Mouse (Mus musculus) forebrain, embryonic 12.5 days (tissue): ENCODE measurements around the gene Terb1. TPM values are rescaled to one million over a fixed set of nuclear protein-coding genes. Genes with fewer than 3 reads are reported as not detected.

ENCODE experiments used
- ATAC-seq: fragments of 200-750 bp; cut with Nextera tagmentation; 2 replicates; pipeline ENCODE4 v1.8.0; 2017; ENCODE audit warnings: moderate TSS enrichment; ENCODE audit not compliant: low FRiP score
- H3K27ac ChIP-seq: fragments of 300-500 bp; sonication (generic); 2 replicates; pipeline ENCODE4 v1.5.1; 2016; ENCODE audit warnings: mild to moderate bottlenecking
- H3K27me3 ChIP-seq: fragments of 300-500 bp; sonication (generic); 2 replicates; pipeline ENCODE4 v1.6.1; 2016; ENCODE audit warnings: mild to moderate bottlenecking
- H3K36me3 ChIP-seq: fragments of 300-500 bp; sonication (generic); replicated peaks from 2 replicates; pipeline ENCODE4 v1.6.1; 2016; ENCODE audit warnings: mild to moderate bottlenecking
- H3K4me1 ChIP-seq: fragments of 300-500 bp; sonication (generic); 2 replicates; pipeline ENCODE4 v1.6.1; 2016
- H3K4me2 ChIP-seq: fragments of 300-500 bp; sonication (generic); 2 replicates; pipeline ENCODE4 v1.6.1; 2016; ENCODE audit warnings: mild to moderate bottlenecking, moderate library complexity
- H3K4me3 ChIP-seq: fragments of 300-500 bp; sonication (generic); replicated peaks from 2 replicates; pipeline ENCODE4 v1.5.1; 2016; ENCODE audit warnings: mild to moderate bottlenecking
- H3K9ac ChIP-seq: fragments of 300-500 bp; sonication (generic); 2 replicates; pipeline ENCODE4 v1.6.1; 2016; ENCODE audit warnings: mild to moderate bottlenecking
- H3K9me3 ChIP-seq: fragments of 300-500 bp; sonication (generic); 2 replicates; pipeline ENCODE4 v1.6.1; 2016
- WGBS: fragments of 180-500 bp; shearing (Covaris S2); methylation state at CpG from one replicate; pipeline ENCODE4 v1.1.7; 2016; 5-methylcytosine and 5-hydroxymethylcytosine counted together
- polyA plus RNA-seq: library from polyadenylated mRNA; unstranded; fragments of >200 nt; fragmentation: Nextera tagmentation; extraction: Ambion mirVana; gene quantifications from 2 replicates; pipeline ENCODE4 v1.2.1, GENCODE M21; 2016

The Terb1 gene
- polyA plus RNA-seq, 1 experiment from 2014 or later: 0.32 TPM

- Histone ChIP-seq H3K4me1 (no peaks in the 10 kb centered on the region), H3K27ac (no peak overlapping the region), H3K27me3 (no peaks in the 10 kb centered on the region), H3K4me3 (no peak overlapping the region), H3K4me2 (no peak overlapping the region), H3K36me3 (peaks cover 98% of the 10 kb centered on the region), H3K9me3 (no peaks in the 10 kb centered on the region), H3K9ac (no peak overlapping the region)
- WGBS: 90% methylated on average over 7 of the region's 7 CpGs
- no peak for ATAC-seq
Measured at GRCm38 (mm10) chr8:104430230-104430629, 79.5 kb downstream of the Terb1 start.

DNA sequence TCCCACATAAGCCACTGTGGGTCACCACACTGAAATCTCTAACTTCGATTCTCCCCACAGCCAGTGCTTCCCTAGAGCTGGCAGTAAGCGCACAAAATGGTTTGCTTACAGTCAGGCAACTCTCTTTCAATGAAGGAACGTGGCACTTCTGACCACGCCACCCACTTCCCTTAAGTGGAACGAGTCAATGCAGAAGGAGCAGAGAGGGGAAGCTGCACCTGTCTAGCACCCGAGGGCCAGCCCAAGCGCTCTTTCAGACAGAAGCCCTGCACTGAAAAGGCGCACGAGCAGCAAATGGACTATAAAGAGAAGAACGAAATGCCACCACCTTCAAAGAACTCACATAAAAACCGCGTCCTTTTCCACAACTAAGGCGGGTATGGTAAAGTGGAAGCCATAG is 82.0 kb downstream of the Terb1 start:
- Histone ChIP-seq H3K9ac (no peak overlapping the region), H3K4me3 (no peak overlapping the region), H3K4me1 (no peaks in the 10 kb centered on the region), H3K27me3 (no peaks in the 10 kb centered on the region), H3K9me3 (no peaks in the 10 kb centered on the region), H3K36me3 (peaks cover 95% of the 10 kb centered on the region), H3K4me2 (no peak overlapping the region), H3K27ac (no peak overlapping the region)
- no peak for ATAC-seq
- 96% methylated on average over 13 of the region's 13 CpGs for WGBS

DNA sequence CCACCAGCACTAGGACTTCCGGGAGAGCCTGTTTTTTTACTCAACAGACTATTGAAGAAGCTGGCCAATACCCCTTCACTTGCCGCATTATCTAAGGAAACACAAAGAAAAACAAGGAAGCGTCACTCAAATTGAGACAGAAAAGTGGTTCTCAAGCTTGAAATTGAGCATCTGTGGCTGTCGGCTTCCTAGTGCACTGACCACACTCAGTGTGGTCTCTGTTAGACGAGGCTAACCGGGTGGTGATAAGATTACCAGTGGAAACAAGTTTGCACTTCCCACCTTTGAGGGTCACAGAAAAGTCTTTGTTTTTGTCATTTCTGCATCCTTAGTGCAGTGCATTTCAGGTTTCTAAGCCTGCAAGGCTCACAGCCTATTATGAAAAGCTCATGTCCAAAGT is 87.4 kb downstream of the Terb1 start:
- WGBS: 90% methylated on average over 6 of the region's 6 CpGs

GRCm38 (mm10) chr8:104416022-104416421 is 93.7 kb downstream of the Terb1 start:
- Histone ChIP-seq H3K27ac (no peak overlapping the region), H3K9me3 (no peaks in the 10 kb centered on the region), H3K4me1 (no peaks in the 10 kb centered on the region), H3K9ac (no peak overlapping the region), H3K27me3 (no peaks in the 10 kb centered on the region), H3K4me2 (no peak overlapping the region), H3K36me3 (peaks cover 38% of the 10 kb centered on the region), H3K4me3 (no peak overlapping the region)
- 90% methylated on average over 6 of the region's 6 CpGs for WGBS
- ATAC-seq: no peak

More for the DNA sequence above, 87.4 kb downstream of the Terb1 start:
- Histone ChIP-seq H3K4me3 (no peak overlapping the region), H3K4me1 (no peaks in the 10 kb centered on the region), H3K27me3 (no peaks in the 10 kb centered on the region), H3K36me3 (peaks cover 93% of the 10 kb centered on the region), H3K9ac (no peak overlapping the region), H3K27ac (no peak overlapping the region), H3K4me2 (no peak overlapping the region), H3K9me3 (no peaks in the 10 kb centered on the region)
- ATAC-seq: no peak

DNA sequence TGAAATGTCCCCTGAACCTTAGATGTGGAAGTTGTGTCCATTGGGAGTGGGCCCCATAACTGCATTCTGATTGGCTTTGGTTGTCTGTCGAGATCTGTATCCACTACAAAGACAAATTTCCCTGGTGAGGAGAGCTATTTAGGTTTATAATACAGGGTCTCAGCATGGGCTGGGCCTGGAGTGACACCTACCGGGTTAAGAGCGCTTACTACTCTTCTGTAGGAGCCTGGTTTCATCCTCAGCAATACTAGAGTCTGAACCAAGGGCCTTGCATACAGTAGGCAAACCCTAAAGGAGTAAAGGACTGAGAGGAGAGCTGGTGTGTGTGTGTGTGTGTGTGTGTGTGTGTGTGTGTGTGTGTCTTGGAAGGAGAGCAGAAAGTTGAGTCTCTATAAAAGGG is 95.5 kb downstream of the Terb1 start:
- 0 out of 2 replicates have a peak, but pooled peaks have one; percentile 9 for ATAC-seq
- H3K9me3 ChIP-seq: no peaks in the 10 kb centered on the region
- WGBS: 70% methylated on average over 3 of the region's 3 CpGs
- no peaks in the 10 kb centered on the region for H3K27me3 ChIP-seq
- H3K36me3 ChIP-seq: peaks cover 20% of the 10 kb centered on the region
- no peak overlapping the region for H3K27ac ChIP-seq
- H3K4me1 ChIP-seq: peaks cover 5% of the 10 kb centered on the region; the same call in 1 of the 2 replicates
- no peak overlapping the region for H3K4me2 ChIP-seq
- no peak overlapping the region for H3K4me3 ChIP-seq
- H3K9ac ChIP-seq: no peak overlapping the region

GRCm38 (mm10) chr8:104413770-104414169 is 95.9 kb downstream of the Terb1 start:
- Histone ChIP-seq H3K4me1 (peaks cover 5% of the 10 kb centered on the region; the same call in 1 of the 2 replicates), H3K4me3 (no peak overlapping the region), H3K9me3 (no peaks in the 10 kb centered on the region), H3K4me2 (no peak overlapping the region), H3K9ac (no peak overlapping the region), H3K27ac (no peak overlapping the region), H3K27me3 (no peaks in the 10 kb centered on the region), H3K36me3 (peaks cover 16% of the 10 kb centered on the region)
- WGBS: 76% methylated on average over 4 of the region's 4 CpGs
- peak; percentile 31; the same call in 1 of the 2 replicates for ATAC-seq

DNA sequence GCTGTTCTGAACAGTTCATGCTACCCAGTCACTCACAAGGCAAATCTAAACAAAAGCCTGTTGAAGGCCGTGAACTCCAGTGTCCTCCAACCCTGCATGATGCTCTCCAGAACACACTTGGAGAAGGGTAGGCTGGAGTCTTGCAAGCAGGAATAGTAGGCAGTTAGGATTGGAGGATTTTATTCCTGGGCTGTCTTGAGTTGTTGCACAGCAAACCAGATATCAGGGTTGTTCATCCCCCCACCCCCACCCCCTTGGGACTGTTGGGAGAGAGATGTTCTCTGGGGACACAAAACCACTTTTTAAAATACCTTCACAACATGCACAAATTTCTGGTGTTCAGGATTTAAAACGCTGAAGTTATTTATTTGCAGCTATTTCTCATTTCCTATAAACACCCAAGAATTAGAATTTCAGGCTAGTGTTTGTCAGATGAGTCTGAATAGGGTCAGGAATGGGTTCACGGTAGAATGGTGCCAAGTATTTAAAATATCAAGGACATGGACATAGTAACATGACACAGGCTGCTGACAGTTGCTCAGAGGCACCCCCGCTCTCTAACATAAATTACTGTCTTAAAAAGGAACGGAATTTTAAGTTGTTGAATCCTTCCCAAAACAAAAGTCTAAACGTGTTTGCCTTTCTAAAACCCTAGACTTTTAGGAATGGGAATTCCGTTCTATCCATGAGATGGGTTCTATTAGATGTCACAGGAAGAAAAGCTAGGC is 96.7 kb downstream of the Terb1 start:
- Histone ChIP-seq H3K36me3 (peaks cover 10% of the 10 kb centered on the region), H3K27me3 (no peaks in the 10 kb centered on the region), H3K4me2 (no peak overlapping the region), H3K4me1 (peaks cover 5% of the 10 kb centered on the region; the same call in 1 of the 2 replicates), H3K4me3 (no peak overlapping the region), H3K9ac (no peak overlapping the region), H3K9me3 (no peaks in the 10 kb centered on the region), H3K27ac (no peak overlapping the region)
- ATAC-seq: no peak
- 84% methylated on average over 7 of the region's 7 CpGs for WGBS

- H3K27ac ChIP-seq: no peak overlapping the region
- 91% methylated on average over 3 of the region's 3 CpGs for WGBS
- H3K9me3 ChIP-seq: no peaks in the 10 kb centered on the region
- H3K27me3 ChIP-seq: no peaks in the 10 kb centered on the region
- no peak overlapping the region for H3K4me3 ChIP-seq
- H3K36me3 ChIP-seq: 0 out of 2 replicates have a peak, but pooled peaks cover under 1% of the 10 kb centered on the region
- no peak for ATAC-seq
- no peak overlapping the region for H3K9ac ChIP-seq
- H3K4me2 ChIP-seq: no peak overlapping the region
- H3K4me1 ChIP-seq: peaks cover 5% of the 10 kb centered on the region; the same call in 1 of the 2 replicates
Measured at GRCm38 (mm10) chr8:104411972-104412371, 97.7 kb downstream of the Terb1 start.

DNA sequence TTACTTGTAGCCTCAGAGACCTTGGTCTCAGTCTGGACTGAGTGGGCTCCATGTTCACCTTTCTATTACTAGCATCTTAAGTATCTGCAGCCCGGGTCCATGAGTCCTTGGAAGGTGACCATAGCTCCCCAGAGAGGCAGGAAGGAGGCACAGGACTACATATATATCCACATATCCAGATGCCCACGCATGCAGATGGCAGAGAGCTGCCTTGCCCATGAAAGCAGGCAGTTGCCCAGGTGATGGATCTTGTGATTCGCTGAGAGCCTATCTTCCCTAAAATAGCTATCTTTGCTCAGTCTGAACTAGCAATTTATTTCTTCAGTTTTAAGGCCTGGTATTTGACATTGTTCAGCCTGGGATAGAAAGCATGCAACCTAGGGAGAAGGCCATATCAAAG is 98.2 kb downstream of the Terb1 start:
- H3K9ac ChIP-seq: no peak overlapping the region
- H3K27me3 ChIP-seq: no peaks in the 10 kb centered on the region
- H3K4me3 ChIP-seq: no peak overlapping the region
- no peak for ATAC-seq
- no peak overlapping the region for H3K27ac ChIP-seq
- 95% methylated on average over 3 of the region's 3 CpGs for WGBS
- H3K9me3 ChIP-seq: no peaks in the 10 kb centered on the region
- H3K4me2 ChIP-seq: no peak overlapping the region
- peaks cover 5% of the 10 kb centered on the region; the same call in 1 of the 2 replicates for H3K4me1 ChIP-seq
- no peaks in the 10 kb centered on the region for H3K36me3 ChIP-seq

GRCm38 (mm10) chr8:104410628-104411273 is 99.0 kb downstream of the Terb1 start:
- WGBS: 45% methylated on average over 7 of the region's 7 CpGs
- Histone ChIP-seq H3K4me1 (peaks cover 5% of the 10 kb centered on the region; the same call in 1 of the 2 replicates), H3K4me2 (no peak overlapping the region), H3K9ac (no peak overlapping the region), H3K4me3 (no peak overlapping the region), H3K27me3 (no peaks in the 10 kb centered on the region), H3K36me3 (no peaks in the 10 kb centered on the region), H3K27ac (no peak overlapping the region), H3K9me3 (no peaks in the 10 kb centered on the region)
- ATAC-seq: no peak

GRCm38 (mm10) chr8:104408328-104409110 is 101.2 kb downstream of the Terb1 start:
- Histone ChIP-seq H3K27me3 (no peaks in the 10 kb centered on the region), H3K4me1 (peaks cover 5% of the 10 kb centered on the region; the same call in 1 of the 2 replicates), H3K4me2 (no peak overlapping the region), H3K9me3 (no peaks in the 10 kb centered on the region), H3K4me3 (no peak overlapping the region), H3K36me3 (no peaks in the 10 kb centered on the region), H3K27ac (no peak overlapping the region), H3K9ac (no peak overlapping the region)
- 81% methylated on average over 7 of the region's 7 CpGs for WGBS
- no peak for ATAC-seq
